Mouse (Mus musculus): ENCODE measurements around the gene Fbxo6. TPM values are rescaled to one million over a fixed set of nuclear protein-coding genes. Genes with fewer than 3 reads are reported as not detected.
"Not testable (repeated sequence)": the region's sequence is repeated elsewhere in the genome, so short reads cannot be mapped to it uniquely, and the experiment has no call there.

Fbxo6 gene
- polyA plus RNA-seq, 1 experiment from 2014 or later, result 24.5 TPM

- Histone ChIP-seq H3K27me3 (ENCODE audit: control insufficient read depth, insufficient read depth, low read length) (peaks cover 60% of the 10 kb centered on the region), H3K27ac (ENCODE audit: low read depth, low read length) (no peak overlapping the region), H3K9ac (ENCODE audit: low read depth, low read length) (no peak overlapping the region), H3K9me3 (replicated peaks; ENCODE audit: control insufficient read depth, low read length) (no peaks in the 10 kb centered on the region), H3K36me3 (ENCODE audit: control insufficient read depth, insufficient read depth, low read length) (no peaks in the 10 kb centered on the region), H3K4me2 (no peak overlapping the region), H3K4me1 (ENCODE audit: control insufficient read depth, insufficient read depth, low read length) (peaks cover 4% of the 10 kb centered on the region; the same call in 1 of the 2 replicates), H3K4me3 (ENCODE audit: low read depth, low read length) (no peak overlapping the region)
- ATAC-seq (replicated peaks; ENCODE audit: insufficient number of reproducible peaks, low FRiP score, low TSS enrichment), result no peak
- WGBS (ENCODE audit: insufficient replicate concordance), result 38% methylated on average over 1 of the region's 1 CpGs
These were observed 23.7 kb downstream of the Fbxo6 start for GRCm38 (mm10) chr4:148128241-148128640.

DNA sequence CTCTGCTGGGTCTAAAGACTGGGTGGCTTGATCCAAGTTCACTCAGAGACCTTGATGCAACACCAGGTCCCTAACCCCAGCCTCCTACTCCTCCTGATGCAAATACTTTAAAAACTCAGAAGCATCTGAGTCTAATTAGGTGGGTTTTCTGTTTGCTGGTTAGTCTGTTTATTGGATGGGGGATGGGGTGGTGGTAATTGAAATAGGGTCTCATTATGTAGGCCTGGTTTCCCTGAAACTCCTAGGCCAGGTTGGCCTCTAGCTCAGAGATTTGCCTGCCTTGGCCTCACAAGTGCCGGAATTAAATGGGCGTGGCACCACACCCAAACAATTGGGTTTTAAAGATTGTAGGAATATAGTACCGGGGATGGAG lies 29.3 kb downstream of the Fbxo6 start:
- no peaks in the 10 kb centered on the region for H3K4me1 ChIP-seq (ENCODE audit: control insufficient read depth, insufficient read depth, low read length)
- no peak for ATAC-seq (replicated peaks; ENCODE audit: insufficient number of reproducible peaks, low FRiP score, low TSS enrichment)
- 73% methylated on average over 3 of the region's 3 CpGs for WGBS (ENCODE audit: insufficient replicate concordance)
- H3K27me3 ChIP-seq (ENCODE audit: control insufficient read depth, insufficient read depth, low read length), result peaks cover 12% of the 10 kb centered on the region
- no peak overlapping the region for H3K27ac ChIP-seq (ENCODE audit: low read depth, low read length)
- no peak overlapping the region for H3K4me3 ChIP-seq (ENCODE audit: low read depth, low read length)
- no peak overlapping the region for H3K4me2 ChIP-seq
- no peak overlapping the region for H3K9ac ChIP-seq (ENCODE audit: low read depth, low read length)
- no peaks in the 10 kb centered on the region for H3K9me3 ChIP-seq (replicated peaks; ENCODE audit: control insufficient read depth, low read length)
- H3K36me3 ChIP-seq (ENCODE audit: control insufficient read depth, insufficient read depth, low read length), result no peaks in the 10 kb centered on the region

DNA sequence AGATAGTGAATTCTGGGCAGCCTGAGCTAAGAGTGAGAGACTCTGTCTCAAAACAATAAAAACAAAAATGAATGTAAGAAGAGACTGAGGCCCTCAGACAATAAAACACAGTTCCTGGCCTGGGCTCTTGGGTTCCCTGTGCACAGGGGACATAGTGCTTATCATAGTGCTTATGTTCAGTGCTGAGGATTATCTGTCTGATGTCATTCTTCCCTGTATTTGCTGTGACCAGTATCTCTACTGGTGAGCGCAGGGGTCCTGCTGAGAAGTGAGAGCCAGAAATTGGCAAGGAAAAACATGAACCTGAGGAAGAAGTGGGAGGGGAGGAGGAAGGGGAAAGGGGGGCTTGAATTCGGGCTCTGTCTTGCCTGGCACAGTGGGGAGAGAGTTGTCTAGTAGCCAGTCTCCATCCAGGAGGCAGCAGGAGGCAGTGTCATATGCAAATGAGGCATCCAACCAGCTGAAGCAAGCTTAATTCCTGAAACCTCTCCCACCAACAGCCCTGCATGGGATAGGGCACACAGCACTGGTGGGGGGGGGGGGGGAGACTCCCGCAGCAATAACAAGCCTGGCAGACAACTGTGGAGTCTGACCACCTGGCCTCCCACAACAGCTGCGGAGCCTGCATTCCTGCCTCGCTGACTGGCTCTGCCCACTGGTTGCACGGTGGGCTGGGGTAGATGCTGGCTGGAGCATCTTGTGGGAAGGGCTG lies 29.8 kb downstream of the Fbxo6 start:
- no peak overlapping the region for H3K4me2 ChIP-seq
- H3K27me3 ChIP-seq (ENCODE audit: control insufficient read depth, insufficient read depth, low read length), result peaks cover 8% of the 10 kb centered on the region; the same call in 1 of the 2 replicates
- ATAC-seq (replicated peaks; ENCODE audit: insufficient number of reproducible peaks, low FRiP score, low TSS enrichment), result no peak
- no peak overlapping the region for H3K9ac ChIP-seq (ENCODE audit: low read depth, low read length)
- H3K4me3 ChIP-seq (ENCODE audit: low read depth, low read length), result no peak overlapping the region
- WGBS (ENCODE audit: insufficient replicate concordance), result 10% methylated on average over 6 of the region's 6 CpGs
- H3K4me1 ChIP-seq (ENCODE audit: control insufficient read depth, insufficient read depth, low read length), result no peaks in the 10 kb centered on the region
- H3K36me3 ChIP-seq (ENCODE audit: control insufficient read depth, insufficient read depth, low read length), result no peaks in the 10 kb centered on the region
- no peaks in the 10 kb centered on the region for H3K9me3 ChIP-seq (replicated peaks; ENCODE audit: control insufficient read depth, low read length)
- H3K27ac ChIP-seq (ENCODE audit: low read depth, low read length), result no peak overlapping the region

DNA sequence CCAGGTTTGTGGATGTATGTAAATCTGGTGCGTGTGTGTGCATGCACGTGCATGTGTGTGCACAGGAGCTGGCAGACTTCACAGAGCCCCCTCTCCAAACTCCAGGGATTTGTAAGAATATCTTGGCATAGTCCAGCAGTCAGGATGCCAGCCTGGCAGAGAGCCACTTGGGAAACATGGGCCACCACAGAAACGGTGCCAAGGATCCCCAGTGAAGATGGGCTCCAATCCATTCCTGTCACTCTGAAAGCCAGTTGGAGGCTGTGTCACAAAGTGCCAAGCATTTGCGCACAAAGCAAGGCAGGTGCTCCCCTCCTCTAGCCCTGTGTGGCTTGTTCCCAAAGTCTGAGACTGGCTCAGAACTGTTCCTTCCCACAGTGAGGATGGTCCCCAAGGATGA lies 30.6 kb downstream of the Fbxo6 start:
- Histone ChIP-seq H3K27ac (ENCODE audit: low read depth, low read length) (no peak overlapping the region), H3K9ac (ENCODE audit: low read depth, low read length) (no peak overlapping the region), H3K27me3 (ENCODE audit: control insufficient read depth, insufficient read depth, low read length) (peaks cover 5% of the 10 kb centered on the region; the same call in 1 of the 2 replicates), H3K4me2 (no peak overlapping the region), H3K9me3 (replicated peaks; ENCODE audit: control insufficient read depth, low read length) (no peaks in the 10 kb centered on the region), H3K36me3 (ENCODE audit: control insufficient read depth, insufficient read depth, low read length) (no peaks in the 10 kb centered on the region), H3K4me1 (ENCODE audit: control insufficient read depth, insufficient read depth, low read length) (no peaks in the 10 kb centered on the region), H3K4me3 (ENCODE audit: low read depth, low read length) (no peak overlapping the region)
- no peak for ATAC-seq (replicated peaks; ENCODE audit: insufficient number of reproducible peaks, low FRiP score, low TSS enrichment)
- 84% methylated on average over 4 of the region's 4 CpGs for WGBS (ENCODE audit: insufficient replicate concordance)

DNA sequence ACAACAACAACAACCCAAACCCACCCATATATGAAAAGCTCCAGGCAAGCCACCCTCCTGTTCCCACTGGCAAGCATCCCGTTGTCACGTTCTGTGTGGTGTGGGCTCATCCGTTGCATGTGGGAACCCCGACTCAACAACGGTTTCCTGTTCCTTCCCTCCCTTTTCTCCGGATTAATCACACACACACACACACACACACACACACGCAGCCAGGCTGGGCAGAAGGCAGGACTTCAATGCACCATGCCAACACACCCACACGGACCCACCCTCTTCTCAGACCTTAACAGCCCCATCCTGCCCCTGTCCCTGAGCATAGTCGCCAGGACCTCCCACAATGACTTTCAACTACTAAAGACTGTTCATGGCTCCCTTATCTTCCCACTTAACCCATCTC lies 31.4 kb downstream of the Fbxo6 start:
- Histone ChIP-seq H3K27ac (ENCODE audit: low read depth, low read length) (no peak overlapping the region), H3K4me3 (ENCODE audit: low read depth, low read length) (no peak overlapping the region), H3K27me3 (ENCODE audit: control insufficient read depth, insufficient read depth, low read length) (peaks cover 8% of the 10 kb centered on the region), H3K4me2 (no peak overlapping the region), H3K36me3 (ENCODE audit: control insufficient read depth, insufficient read depth, low read length) (no peaks in the 10 kb centered on the region), H3K9ac (ENCODE audit: low read depth, low read length) (no peak overlapping the region), H3K9me3 (replicated peaks; ENCODE audit: control insufficient read depth, low read length) (no peaks in the 10 kb centered on the region), H3K4me1 (ENCODE audit: control insufficient read depth, insufficient read depth, low read length) (no peaks in the 10 kb centered on the region; the same call in 1 of the 2 replicates)
- WGBS (ENCODE audit: insufficient replicate concordance), result 80% methylated on average over 9 of the region's 9 CpGs
- no peak for ATAC-seq (replicated peaks; ENCODE audit: insufficient number of reproducible peaks, low FRiP score, low TSS enrichment)

DNA sequence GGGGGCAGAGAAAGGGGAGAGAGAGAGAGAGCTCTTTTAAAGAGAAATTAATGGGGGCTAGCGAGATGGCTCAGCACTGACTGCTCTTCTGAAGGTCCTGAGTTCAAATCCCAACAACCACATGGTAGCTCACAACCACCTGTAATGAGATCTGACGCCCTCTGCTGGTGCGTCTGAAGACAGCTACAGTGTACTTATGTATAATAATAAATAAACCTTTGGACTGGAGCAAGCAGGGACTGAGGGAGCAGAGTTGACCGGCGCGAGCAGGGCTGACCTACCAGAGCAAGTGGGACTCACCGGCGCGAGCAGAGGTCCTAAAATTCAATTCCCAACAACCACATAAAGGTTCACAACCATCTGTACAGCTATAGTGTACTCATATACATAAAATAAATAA lies 32.4 kb downstream of the Fbxo6 start:
- H3K36me3 ChIP-seq (ENCODE audit: control insufficient read depth, insufficient read depth, low read length); H3K4me1 ChIP-seq (ENCODE audit: control insufficient read depth, insufficient read depth, low read length); H3K4me2 ChIP-seq; ATAC-seq (replicated peaks; ENCODE audit: insufficient number of reproducible peaks, low FRiP score, low TSS enrichment); H3K27ac ChIP-seq (ENCODE audit: low read depth, low read length); H3K9ac ChIP-seq (ENCODE audit: low read depth, low read length); H3K4me3 ChIP-seq (ENCODE audit: low read depth, low read length); H3K9me3 ChIP-seq (replicated peaks; ENCODE audit: control insufficient read depth, low read length): not testable (repeated sequence)
- 82% methylated on average over 9 of the region's 9 CpGs for WGBS (ENCODE audit: insufficient replicate concordance)
- peaks cover 12% of the 10 kb centered on the region for H3K27me3 ChIP-seq (ENCODE audit: control insufficient read depth, insufficient read depth, low read length)

DNA sequence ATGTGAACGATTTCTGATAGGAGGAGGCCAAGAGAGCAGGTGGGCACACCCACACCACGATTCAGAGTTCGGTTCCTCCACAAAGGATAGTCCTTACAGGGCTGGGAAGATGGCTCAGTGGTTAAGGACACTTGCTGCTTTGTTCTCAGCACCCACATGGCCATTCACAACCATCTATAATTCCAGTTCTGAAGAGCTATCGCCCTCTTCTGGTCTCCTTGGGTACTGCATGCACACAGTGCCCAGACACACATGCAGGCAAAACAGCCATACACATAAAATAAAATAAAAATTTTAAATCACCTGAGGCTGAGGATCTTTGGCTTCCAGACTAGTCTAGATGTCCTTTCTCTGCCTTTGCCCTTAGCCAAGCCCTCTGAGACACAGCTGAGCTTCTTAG lies 34.5 kb downstream of the Fbxo6 start:
- H3K36me3 ChIP-seq (ENCODE audit: control insufficient read depth, insufficient read depth, low read length), result no peaks in the 10 kb centered on the region
- peaks cover 7% of the 10 kb centered on the region for H3K27me3 ChIP-seq (ENCODE audit: control insufficient read depth, insufficient read depth, low read length)
- no peak for ATAC-seq (replicated peaks; ENCODE audit: insufficient number of reproducible peaks, low FRiP score, low TSS enrichment)
- no peak overlapping the region for H3K9ac ChIP-seq (ENCODE audit: low read depth, low read length)
- H3K4me1 ChIP-seq (ENCODE audit: control insufficient read depth, insufficient read depth, low read length), result peaks cover 4% of the 10 kb centered on the region; the same call in 1 of the 2 replicates
- no peak overlapping the region for H3K4me2 ChIP-seq
- H3K9me3 ChIP-seq (replicated peaks; ENCODE audit: control insufficient read depth, low read length), result no peaks in the 10 kb centered on the region
- WGBS (ENCODE audit: insufficient replicate concordance), result 74% methylated on average over 4 of the region's 4 CpGs
- no peak overlapping the region for H3K4me3 ChIP-seq (ENCODE audit: low read depth, low read length)
- H3K27ac ChIP-seq (ENCODE audit: low read depth, low read length), result no peak overlapping the region

GRCm38 (mm10) chr4:148116657-148117056 lies 35.3 kb downstream of the Fbxo6 start:
- no peak for ATAC-seq (replicated peaks; ENCODE audit: insufficient number of reproducible peaks, low FRiP score, low TSS enrichment)
- Histone ChIP-seq H3K9me3 (replicated peaks; ENCODE audit: control insufficient read depth, low read length) (no peaks in the 10 kb centered on the region), H3K9ac (ENCODE audit: low read depth, low read length) (no peak overlapping the region), H3K4me2 (no peak overlapping the region), H3K27ac (ENCODE audit: low read depth, low read length) (no peak overlapping the region), H3K4me3 (ENCODE audit: low read depth, low read length) (no peak overlapping the region), H3K4me1 (ENCODE audit: control insufficient read depth, insufficient read depth, low read length) (peaks cover 4% of the 10 kb centered on the region; the same call in 1 of the 2 replicates), H3K36me3 (ENCODE audit: control insufficient read depth, insufficient read depth, low read length) (no peaks in the 10 kb centered on the region), H3K27me3 (ENCODE audit: control insufficient read depth, insufficient read depth, low read length) (peaks cover 7% of the 10 kb centered on the region)
- WGBS (ENCODE audit: insufficient replicate concordance), result 78% methylated on average over 4 of the region's 4 CpGs

DNA sequence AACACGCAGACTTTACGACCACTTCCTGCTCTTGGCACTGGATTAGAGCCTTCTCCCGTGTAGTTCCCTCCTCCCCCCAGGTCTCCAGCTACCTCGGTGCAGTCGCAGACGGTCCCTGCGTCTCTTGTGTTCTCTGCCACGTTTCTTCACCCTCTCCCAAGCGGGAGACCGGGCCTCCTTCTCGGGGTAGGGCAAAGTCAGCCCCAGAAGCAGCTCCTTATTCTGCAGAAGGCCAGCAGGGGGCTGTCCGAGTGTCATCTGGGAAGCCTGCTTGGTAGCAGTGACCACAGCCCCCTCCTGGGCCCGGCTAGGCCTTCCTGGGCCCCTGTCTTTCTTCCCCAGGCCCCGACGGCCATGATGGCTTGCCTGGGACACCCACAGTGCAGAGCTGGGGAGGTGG lies 36.5 kb downstream of the Fbxo6 start:
- ATAC-seq (replicated peaks; ENCODE audit: insufficient number of reproducible peaks, low FRiP score, low TSS enrichment), result no peak
- Histone ChIP-seq H3K27ac (ENCODE audit: low read depth, low read length) (no peak overlapping the region), H3K9me3 (replicated peaks; ENCODE audit: control insufficient read depth, low read length) (no peaks in the 10 kb centered on the region), H3K4me1 (ENCODE audit: control insufficient read depth, insufficient read depth, low read length) (peaks cover 4% of the 10 kb centered on the region; the same call in 1 of the 2 replicates), H3K27me3 (ENCODE audit: control insufficient read depth, insufficient read depth, low read length) (peaks cover 7% of the 10 kb centered on the region), H3K4me2 (peak overlapping the region; percentile 34), H3K36me3 (ENCODE audit: control insufficient read depth, insufficient read depth, low read length) (no peaks in the 10 kb centered on the region), H3K9ac (ENCODE audit: low read depth, low read length) (0 out of 2 replicates have a peak overlapping the region, but pooled peaks have one; percentile 2), H3K4me3 (ENCODE audit: low read depth, low read length) (no peak overlapping the region)
- WGBS (ENCODE audit: insufficient replicate concordance), result 7% methylated on average over 15 of the region's 15 CpGs
